Mouse (Mus musculus) gastrocnemius, postnatal 14 days (tissue): ENCODE results near the gene Rxfp2. TPM values are rescaled to one million over a fixed set of nuclear protein-coding genes. Genes with fewer than 3 reads are reported as not detected.

Source experiments
- DNase-seq: peaks from one replicate; pipeline ENCODE4 v3.0.0; 2021; ENCODE audit warnings: mixed read lengths
- intact Hi-C: fragments of 180-260 bp; cut with DNase I; formaldehyde crosslinking; loops from one replicate; pipeline ENCODE4 v1.15.1; 2025; ENCODE audit warnings: low total_unique reads
- total RNA-seq, 2 experiments: library from RNA; stranded (reverse); gene quantifications; 2 replicates each; pipeline ENCODE4 v1.2.3; 2021

Rxfp2 gene
- total RNA-seq, 2 experiments from 2014 or later, result not detected

DNA sequence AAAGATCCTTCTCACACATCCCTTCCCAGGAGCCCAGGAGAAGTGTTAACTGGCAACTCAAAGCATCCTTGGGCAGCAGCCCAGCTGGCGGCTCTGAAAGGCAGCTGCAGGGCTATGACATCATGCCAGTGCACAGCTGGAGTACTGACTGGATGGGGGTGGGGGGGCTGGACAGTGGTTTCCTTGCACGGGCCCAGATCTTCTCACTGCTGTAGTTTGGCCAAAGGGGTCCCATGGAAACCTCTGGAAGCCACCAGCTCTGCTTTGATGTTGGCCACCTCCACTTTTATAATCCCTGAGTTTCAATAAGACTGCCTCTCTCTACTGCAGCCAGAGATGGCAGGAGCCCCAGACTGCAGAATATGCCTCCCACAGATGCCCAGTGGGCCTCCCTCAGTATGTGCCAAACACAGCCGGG lies 13.6 kb downstream of the Rxfp2 start:
- intact Hi-C loops, result no loop called here

DNA sequence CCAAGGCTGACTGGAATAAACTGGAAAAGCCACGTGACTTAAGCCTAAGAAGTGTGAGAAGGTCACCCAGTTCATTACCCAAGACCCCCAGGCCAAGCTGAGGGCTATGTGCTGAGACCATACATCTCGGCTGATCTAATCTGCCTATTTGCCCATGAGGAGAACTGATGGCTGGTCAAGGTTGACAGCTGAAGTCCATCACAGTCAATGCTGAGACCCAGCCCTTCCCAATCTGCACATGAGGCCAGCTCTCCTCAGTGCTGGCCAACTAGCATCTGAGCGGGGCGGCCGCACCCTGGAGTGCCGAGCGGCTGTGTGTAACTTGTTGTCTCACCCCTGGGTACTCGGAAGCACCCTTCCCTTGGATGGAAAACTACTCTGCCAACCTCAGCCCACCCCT lies 17.8 kb downstream of the Rxfp2 start:
- intact Hi-C loops, result no loop called here
- no peak for DNase-seq

More for the DNA sequence above, 13.6 kb downstream of the Rxfp2 start:
- peak; percentile 82 for DNase-seq

DNA sequence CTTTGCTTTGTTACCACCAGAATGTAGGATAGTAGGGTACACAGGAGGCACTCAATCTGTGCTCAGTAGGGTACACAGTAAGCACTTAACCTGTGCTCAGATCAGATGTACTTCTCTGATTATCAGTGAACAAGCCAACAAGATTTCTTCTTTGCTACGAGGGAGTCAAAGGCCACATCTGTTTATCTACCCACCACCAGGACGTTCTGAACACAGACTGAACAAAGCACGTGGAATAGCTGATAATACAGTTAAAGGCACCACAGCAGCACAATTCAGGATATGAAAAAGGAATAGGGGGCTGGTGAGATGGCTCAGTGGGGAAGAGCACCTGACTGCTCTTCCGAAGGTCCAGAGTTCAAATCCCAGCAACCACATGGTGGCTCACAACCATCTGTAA lies 18.4 kb downstream of the Rxfp2 start:
- no peak for DNase-seq
- intact Hi-C loops, result no loop called here

DNA sequence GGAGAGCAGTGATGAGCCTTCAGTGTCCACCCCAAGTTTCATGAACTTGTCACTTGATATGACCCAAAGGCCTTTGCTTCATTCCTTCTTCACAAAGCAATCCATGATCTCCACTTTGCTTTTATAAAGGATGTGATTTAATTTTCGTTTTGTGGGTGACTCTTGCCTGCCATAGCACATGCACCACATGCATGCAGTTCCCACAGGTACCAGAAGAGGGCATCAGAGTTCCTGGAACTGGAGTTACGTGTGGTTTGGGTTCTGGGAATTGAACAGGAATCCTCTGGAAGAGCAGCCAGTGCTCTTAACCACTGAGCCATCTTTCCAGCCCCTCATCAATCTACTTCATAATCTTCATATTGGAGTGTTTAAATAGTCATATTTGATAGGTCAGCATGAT lies 26.1 kb downstream of the Rxfp2 start:
- no peak for DNase-seq
- intact Hi-C loops, result no loop called here

- no peak for DNase-seq
- intact Hi-C loops, result no loop called here
Observed at GRCm38 (mm10) chr5:150046438-150046837, 28.0 kb downstream of the Rxfp2 start.

DNA sequence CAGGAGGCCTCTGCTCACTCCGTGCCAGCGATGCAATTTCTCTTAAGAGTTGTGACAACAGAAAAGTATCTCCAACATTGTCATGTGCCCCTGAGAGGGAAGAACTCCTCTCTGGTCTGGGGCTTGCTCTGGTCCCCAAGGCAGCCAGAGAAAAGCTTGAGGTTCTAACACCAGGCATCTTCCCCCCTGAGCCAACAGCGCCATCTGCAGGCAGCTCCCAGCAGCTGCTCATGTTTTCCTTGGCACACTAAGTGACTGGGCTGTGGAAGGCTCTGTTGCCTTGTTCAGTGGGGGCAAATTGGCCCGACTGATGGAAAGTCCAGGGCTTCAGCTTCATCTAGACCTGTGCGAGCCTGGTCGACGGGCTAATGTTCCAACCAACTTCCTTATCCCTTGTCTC lies 31.5 kb downstream of the Rxfp2 start:
- intact Hi-C loops, result no loop called here

DNA sequence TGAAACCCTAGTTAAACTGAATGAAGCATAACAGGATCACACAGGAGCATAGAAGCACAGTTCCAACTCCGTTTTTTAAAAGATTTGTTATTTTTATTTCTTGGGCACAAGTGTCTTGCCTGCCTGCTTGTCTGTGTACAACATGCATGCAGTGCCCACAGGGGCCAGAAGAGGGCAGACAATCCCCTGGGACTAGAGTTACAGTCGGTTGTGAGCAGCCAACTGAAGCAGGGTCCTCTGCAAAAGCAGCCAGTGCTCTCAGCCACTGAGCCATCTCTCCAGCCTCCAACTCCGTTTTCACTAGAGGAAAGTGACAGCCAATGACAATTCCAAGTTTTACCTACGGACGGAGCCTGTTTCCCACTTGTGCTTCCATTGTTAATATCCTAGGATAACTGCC lies 33.4 kb downstream of the Rxfp2 start:
- DNase-seq, result no peak
- intact Hi-C loops, result no loop called here

More for the DNA sequence above, 31.5 kb downstream of the Rxfp2 start:
- no peak for DNase-seq

- no peak for DNase-seq
- intact Hi-C loops, result no loop called here
Observed at GRCm38 (mm10) chr5:150053294-150053693, 34.8 kb downstream of the Rxfp2 start.

DNA sequence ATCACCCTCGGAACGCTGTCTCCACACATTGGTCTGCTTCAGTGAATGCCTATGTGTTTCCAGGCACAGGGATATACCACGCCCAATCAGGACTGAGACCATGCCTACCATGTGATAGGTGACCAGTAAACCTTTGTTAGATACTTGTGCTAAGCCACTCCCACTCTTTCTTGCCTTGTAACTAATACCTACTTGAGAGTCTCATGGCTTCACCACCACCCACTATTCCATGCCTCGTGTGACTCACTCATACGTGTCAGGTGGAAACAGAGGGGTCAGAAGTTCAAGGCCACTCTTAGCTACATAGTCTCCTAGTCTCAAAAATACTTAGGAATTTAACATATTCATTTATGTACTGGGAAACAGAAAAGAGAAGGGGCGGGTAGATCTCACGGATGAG lies 35.5 kb downstream of the Rxfp2 start:
- intact Hi-C loops, result no loop called here
- no peak for DNase-seq

DNA sequence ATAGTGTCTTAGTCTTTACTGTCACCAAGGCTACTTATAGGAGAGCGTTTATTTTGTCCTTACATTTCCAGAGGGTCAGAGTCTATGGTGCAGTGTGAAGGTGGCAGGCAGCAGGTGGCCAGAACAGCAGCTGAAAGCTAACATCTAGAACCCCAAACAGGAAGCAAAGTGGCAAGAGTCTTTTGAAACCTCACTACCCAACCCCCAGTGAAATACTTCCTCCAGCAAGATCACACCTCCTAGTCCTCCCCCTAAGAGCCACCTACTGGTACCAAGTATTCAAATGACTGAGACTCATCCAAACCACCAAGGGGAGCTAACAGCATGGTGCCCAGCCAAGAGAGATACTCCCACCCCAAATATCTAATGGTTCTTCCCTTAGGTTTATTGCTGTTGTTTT lies 36.8 kb downstream of the Rxfp2 start:
- no peak for DNase-seq
- intact Hi-C loops, result no loop called here

GRCm38 (mm10) chr5:150056056-150056455 lies 37.6 kb downstream of the Rxfp2 start:
- intact Hi-C loops, result no loop called here
- DNase-seq, result no peak

DNA sequence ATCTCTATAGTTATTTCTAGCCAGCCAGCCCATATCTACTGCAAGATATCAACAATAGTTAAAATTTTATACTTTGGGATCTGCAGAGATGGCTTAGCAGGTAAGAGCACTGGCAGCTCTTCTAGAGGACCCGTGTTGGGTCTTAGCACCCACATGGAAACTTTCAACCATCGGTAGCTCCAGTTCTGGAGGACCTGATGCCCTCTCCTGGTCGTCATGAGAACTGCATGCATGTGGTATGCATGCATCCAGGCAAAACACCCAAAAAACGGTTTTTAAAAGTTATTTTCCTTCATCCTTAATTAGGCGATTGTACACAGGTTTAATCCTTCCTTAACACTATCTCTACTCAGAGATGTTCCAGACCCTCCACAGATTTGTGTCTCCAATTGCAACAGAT lies 40.4 kb downstream of the Rxfp2 start:
- intact Hi-C loops, result no loop called here
- no peak for DNase-seq

DNA sequence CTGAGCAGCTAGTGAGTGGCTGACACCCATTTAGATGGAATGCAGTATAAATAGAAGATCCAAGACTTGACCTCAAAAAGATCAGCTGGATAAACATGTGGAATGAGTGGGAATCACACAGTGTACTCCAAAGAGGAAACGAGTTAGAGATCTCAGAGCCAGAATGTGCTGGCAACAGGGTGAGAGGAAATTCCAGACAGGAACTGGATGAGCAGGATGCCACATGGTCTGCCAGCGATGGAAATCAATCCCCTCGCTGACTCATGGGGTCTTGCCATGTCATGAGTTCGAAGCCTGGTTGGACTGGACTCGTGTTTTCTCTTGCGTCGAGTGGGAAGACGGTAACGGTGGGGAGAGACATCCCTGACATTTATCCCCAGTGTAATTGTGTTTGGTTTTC lies 41.0 kb downstream of the Rxfp2 start:
- intact Hi-C loops, result no loop called here
- DNase-seq, result peak; percentile 16

- no peak for DNase-seq
- intact Hi-C loops, result no loop called here
Observed at GRCm38 (mm10) chr5:150061086-150061485, 42.6 kb downstream of the Rxfp2 start.

DNA sequence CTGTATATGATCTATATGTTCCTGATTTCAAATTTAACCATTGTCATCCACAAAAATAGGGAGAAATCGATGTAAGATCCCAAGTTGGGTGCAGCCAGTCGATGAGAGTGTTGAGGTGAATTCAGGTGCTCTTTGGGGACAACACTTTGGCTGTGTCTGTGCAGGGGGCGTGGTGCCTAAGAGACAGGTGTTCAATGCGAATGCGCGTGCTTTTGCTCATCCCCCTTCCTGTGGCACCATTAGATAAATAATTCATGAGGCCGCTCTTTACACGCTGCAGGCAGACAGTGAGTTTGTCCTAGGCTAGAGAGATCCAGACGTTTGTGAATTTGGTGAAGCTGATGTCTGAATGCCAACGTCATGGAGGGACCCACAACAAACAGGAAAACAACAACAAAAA lies 45.8 kb downstream of the Rxfp2 start:
- no peak for DNase-seq
- intact Hi-C loops, result no loop called here

- no peak for DNase-seq
- intact Hi-C loops, result no loop called here
Observed at GRCm38 (mm10) chr5:150070086-150070485, 51.6 kb downstream of the Rxfp2 start.

DNA sequence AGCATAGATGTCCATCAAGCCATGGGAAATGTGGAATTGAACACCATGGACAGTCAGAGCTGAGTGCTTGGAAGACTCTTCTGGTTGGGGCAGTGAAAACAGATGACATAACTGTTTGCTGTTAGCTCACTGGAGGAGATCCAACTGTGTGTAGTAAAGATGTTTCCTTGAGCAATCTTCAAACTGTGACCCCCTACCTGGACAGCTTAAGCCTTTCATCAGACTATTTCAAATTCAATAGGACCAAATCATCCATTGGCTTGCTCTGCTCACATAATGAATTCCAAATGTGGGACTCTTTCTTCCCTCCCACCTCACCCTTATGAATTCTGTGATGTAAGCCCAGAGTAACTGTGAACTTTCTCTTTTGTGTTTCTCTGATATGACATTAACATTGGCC lies 53.3 kb downstream of the Rxfp2 start:
- intact Hi-C loops, result no loop called here
- no peak for DNase-seq

- DNase-seq, result no peak
- intact Hi-C loops, result no loop called here
Observed at GRCm38 (mm10) chr5:150079866-150080797, 61.7 kb downstream of the Rxfp2 start.

- intact Hi-C loops, result no loop called here
- DNase-seq, result no peak
Observed at GRCm38 (mm10) chr5:150082696-150083095, 64.2 kb downstream of the Rxfp2 start.

DNA sequence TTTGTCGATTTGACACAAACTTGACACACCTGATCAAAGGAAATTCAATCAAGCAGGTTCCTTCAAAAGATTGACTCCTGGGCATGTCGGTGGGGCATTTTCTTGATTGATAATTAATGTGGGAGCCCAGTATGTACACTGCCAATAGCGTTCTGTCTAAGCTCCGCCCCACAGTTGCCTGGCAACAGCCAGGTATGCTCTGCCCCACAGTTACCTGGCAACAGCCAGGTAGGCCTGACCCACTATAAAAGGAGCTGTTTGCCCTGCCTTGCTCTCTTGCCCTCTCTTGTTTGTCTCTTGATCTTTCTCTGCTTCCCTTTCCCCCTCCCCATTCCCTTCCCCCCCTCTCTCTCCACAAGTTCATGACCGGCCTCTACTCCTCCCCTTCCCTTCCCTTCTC lies 64.7 kb downstream of the Rxfp2 start:
- no peak for DNase-seq
- intact Hi-C loops, result no loop called here

GRCm38 (mm10) chr5:150097620-150098019 lies 79.1 kb downstream of the Rxfp2 start:
- peak; percentile 40 for DNase-seq

More at GRCm38 (mm10) chr5:150097620-150098019, 79.1 kb downstream of the Rxfp2 start:
- intact Hi-C loops, result loop anchor here (2.0 kb wide), 1 partner anchor 55 kb away; no protein-coding TSS in a partner anchor
